ENCODE assay signal across 9 mouse cellular contexts in genomic region chr12:79879918-79880273, GRCm38 (mm10).
DNase-seq lines count a peak whose midpoint lies in the region; ATAC-seq and TF ChIP-seq lines count a peak whose summit lies in the region.
"Had no signal": no experiment of that assay in that cellular context is flagged by ENCODE, and none has a peak within 500 bp of the region (broad histone marks: within the 10 kb centered on the region; RNA-seq: fewer than 3 reads in every experiment).

No protein-coding gene starts in this region.

- ATAC-seq in heart, embryonic 15.5 days (replicated peaks; ENCODE audit: insufficient number of reproducible peaks, insufficient read depth, low FRiP score, low read depth): no peak
- peak; percentile 42; the same call in 1 of the 2 replicates for ATAC-seq in limb, embryonic 13.5 days (ENCODE audit: low FRiP score, low read depth)
- 0 out of 2 replicates have a peak, but pooled peaks have one; percentile 22 for ATAC-seq in stomach, postnatal 0 days (ENCODE audit: low FRiP score, low TSS enrichment)

- H3K4me1 ChIP-seq in heart, embryonic 15.5 days (replicated peaks): peaks cover 30% of the 10 kb centered on the region
- H3K4me1 ChIP-seq in limb, embryonic 13.5 days: peaks cover 37% of the 10 kb centered on the region
- H3K4me1 ChIP-seq in stomach, postnatal 0 days (replicated peaks; ENCODE audit: control insufficient read depth, insufficient read depth): no peaks in the 10 kb centered on the region

- H3K36me3 ChIP-seq in heart, embryonic 15.5 days: no peaks in the 10 kb centered on the region
- no peaks in the 10 kb centered on the region for H3K36me3 ChIP-seq in limb, embryonic 13.5 days
- H3K36me3 ChIP-seq in stomach, postnatal 0 days (ENCODE audit: control insufficient read depth, insufficient read depth, low read length): no peaks in the 10 kb centered on the region

- peak overlapping the region; percentile 22 for H3K27ac ChIP-seq in heart, embryonic 15.5 days
- peak overlapping the region; percentile 87 for H3K27ac ChIP-seq in limb, embryonic 13.5 days
- H3K27ac ChIP-seq in stomach, postnatal 0 days (replicated peaks): peak overlapping the region; percentile 69

- H3K4me2 ChIP-seq in heart, embryonic 15.5 days: no peak overlapping the region
- peak overlapping the region; percentile 12; the same call in 1 of the 2 replicates for H3K4me2 ChIP-seq in limb, embryonic 13.5 days (replicated peaks)
- H3K4me2 ChIP-seq in stomach, postnatal 0 days (replicated peaks; ENCODE audit: low read depth): no peak overlapping the region

- no peak for TF ChIP-seq EP300 in stomach, postnatal 0 days (optimal IDR thresholded peaks at IDR 0.05)

- H3K9me3 ChIP-seq in heart, embryonic 15.5 days (replicated peaks): no peaks in the 10 kb centered on the region
- no peaks in the 10 kb centered on the region for H3K9me3 ChIP-seq in limb, embryonic 13.5 days
- no peaks in the 10 kb centered on the region for H3K9me3 ChIP-seq in stomach, postnatal 0 days (ENCODE audit: control insufficient read depth, low read length)

- TF ChIP-seq CTCF in stomach, postnatal 0 days (IDR thresholded peaks at IDR 0.05; ENCODE audit: low read depth): no peak

- WGBS in heart, embryonic 15.5 days: 65% methylated on average over 9 of the region's 9 CpGs
- WGBS in limb, embryonic 13.5 days: 20% methylated on average over 9 of the region's 9 CpGs
- WGBS in stomach, postnatal 0 days: 48% methylated on average over 9 of the region's 9 CpGs

- H3K4me3 ChIP-seq in heart, embryonic 15.5 days: no peak overlapping the region
- H3K4me3 ChIP-seq in limb, embryonic 13.5 days: no peak overlapping the region
- H3K4me3 ChIP-seq in stomach, postnatal 0 days (ENCODE audit: low read depth, low read length): no peak overlapping the region

- H3K27me3 ChIP-seq in heart, embryonic 15.5 days: no peaks in the 10 kb centered on the region
- no peaks in the 10 kb centered on the region for H3K27me3 ChIP-seq in limb, embryonic 13.5 days
- no peaks in the 10 kb centered on the region for H3K27me3 ChIP-seq in stomach, postnatal 0 days (ENCODE audit: control insufficient read depth, insufficient read depth, low read length)

- no peak overlapping the region for H3K9ac ChIP-seq in heart, embryonic 15.5 days
- no peak overlapping the region for H3K9ac ChIP-seq in limb, embryonic 13.5 days
- no peak overlapping the region for H3K9ac ChIP-seq in stomach, postnatal 0 days (ENCODE audit: low read length)

- no peak for DNase-seq in heart, postnatal 4 days
- peak; percentile 16 for DNase-seq in urinary bladder, adult 2 months (ENCODE audit: low spot score)
- no peak for DNase-seq in urinary bladder, adult 18-20 months (ENCODE audit: low spot score in 2 of 2)
- DNase-seq in stomach, postnatal 0 days (ENCODE audit: low spot score): no peak
- DNase-seq in embryo, embryonic 9.5 days (ENCODE audit: extremely low spot score): no peak
- DNase-seq in yolk sac, embryonic 10.5 days (ENCODE audit: low spot score): no peak
- DNase-seq: thymus, postnatal 4 days had no signal

Comparison
In these comparisons a context has a peak if more than half of its experiments do, and no peak if none do; other contexts are left out.
1. H3K27ac ChIP-seq: peak in every context shown above with its lines; median percentile 87 in limb, embryonic 13.5 days; 69 in stomach, postnatal 0 days; 22 in heart, embryonic 15.5 days.